Mouse (Mus musculus): ENCODE data around the gene Fam81b. TPM values are rescaled to one million over a fixed set of nuclear protein-coding genes. Genes with fewer than 3 reads are reported as not detected.

Fam81b gene
- polyA plus RNA-seq, 1 experiment = not detected

- H3K4me1 ChIP-seq (ENCODE audit: control insufficient read depth) = no peaks in the 10 kb centered on the region
- H3K4me3 ChIP-seq (replicated peaks) = no peak overlapping the region
- TF ChIP-seq GATA1 (IDR thresholded peaks at IDR 0.05; ENCODE audit: low read length) = no peak
- TF ChIP-seq TAL1 (IDR thresholded peaks at IDR 0.05; ENCODE audit: low read length) = no peak
- no peaks in the 10 kb centered on the region for H3K9me3 ChIP-seq (ENCODE audit: control insufficient read depth, low read length)
- H3K27me3 ChIP-seq (ENCODE audit: control insufficient read depth) = no peaks in the 10 kb centered on the region
- peaks cover 21% of the 10 kb centered on the region for H3K36me3 ChIP-seq (ENCODE audit: control insufficient read depth)
These were observed 147.4 kb downstream of the Fam81b start for GRCm38 (mm10) chr13:76157508-76157907.

GRCm38 (mm10) chr13:76157099-76157498 lies 147.8 kb downstream of the Fam81b start:
- no peaks in the 10 kb centered on the region for H3K27me3 ChIP-seq (ENCODE audit: control insufficient read depth)
- no peak overlapping the region for H3K4me3 ChIP-seq (replicated peaks)
- TF ChIP-seq GATA1 (IDR thresholded peaks at IDR 0.05; ENCODE audit: low read length) (no peak), TAL1 (IDR thresholded peaks at IDR 0.05; ENCODE audit: low read length) (no peak)
- no peaks in the 10 kb centered on the region for H3K4me1 ChIP-seq (ENCODE audit: control insufficient read depth)
- no peaks in the 10 kb centered on the region for H3K9me3 ChIP-seq (ENCODE audit: control insufficient read depth, low read length)
- H3K36me3 ChIP-seq (ENCODE audit: control insufficient read depth) = peaks cover 21% of the 10 kb centered on the region

Other genes starting within 250 kb of the Fam81b start
- gene Gpr150, start 248.1 kb downstream of the Fam81b start, polyA plus RNA-seq (2012) = 0.62 and 0.78 TPM in 2 replicates
- gene Arsk, start 206.4 kb downstream of the Fam81b start, polyA plus RNA-seq (2012) = 0.09 TPM in 1 of 2 replicates, not detected in the other
- gene Ttc37, start 206.3 kb downstream of the Fam81b start, polyA plus RNA-seq (2012) = 0.06 and 0.09 TPM in 2 replicates
- not detected in 2 replicates for gene Mctp1, start 79.5 kb upstream of the Fam81b start, polyA plus RNA-seq (2012)

All from erythroblast, embryonic 14.5 days (primary cell).